Mouse (Mus musculus): ENCODE measurements around the gene Mia2. TPM values are rescaled to one million over a fixed set of nuclear protein-coding genes. Genes with fewer than 3 reads are reported as not detected.

Mia2 gene
- total and polyA plus RNA-seq, 3 experiments, result 103 to 175 TPM; not detected in 1

DNA sequence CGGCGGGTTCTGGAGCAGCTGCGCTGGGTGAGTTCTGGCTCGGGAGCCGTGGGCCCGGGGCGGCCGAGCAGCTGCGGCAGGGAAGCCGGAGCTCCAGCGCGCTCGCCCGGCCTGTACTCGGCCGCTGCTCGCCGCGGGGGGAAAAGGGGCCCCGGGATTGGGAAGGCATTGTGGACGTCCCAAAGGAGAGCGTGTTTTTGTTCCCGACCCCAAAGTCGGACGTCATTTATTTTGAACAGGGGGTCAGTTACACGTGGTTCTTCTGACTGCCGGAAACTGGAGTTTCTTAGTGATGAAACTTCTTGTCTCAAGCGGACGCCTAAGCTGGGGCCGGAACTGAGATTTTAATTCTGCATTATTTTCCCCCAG is 36.0 kb downstream of the Mia2 start:
- H3K4me1 ChIP-seq (ENCODE audit: control insufficient read depth in 1 of 2, insufficient read depth in 2 of 2, low read length in 2 of 2), result peaks cover 7 to 20% of the 10 kb centered on the region in 2 experiments
- H3K9ac ChIP-seq (ENCODE audit: control insufficient read depth, low read depth, low read length, poor library complexity, severe bottlenecking), result peak overlapping the region; percentile 97
- TF ChIP-seq ELF1 (IDR thresholded peaks at IDR 0.05; ENCODE audit: low read depth, low read length) (no peak), KAT2A (conservative IDR thresholded peaks at IDR 0.05; ENCODE audit: low read depth, low read length) (no peak), ETS1 (IDR thresholded peaks at IDR 0.05; ENCODE audit: low read depth, low read length) (no peak), RAD21 (IDR thresholded peaks at IDR 0.05; ENCODE audit: low read depth, low read length) (no peak), USF1 (IDR thresholded peaks at IDR 0.05; ENCODE audit: low read depth, low read length) (peak; percentile 24; the same call in 1 of the 2 replicates), BHLHE40 (IDR thresholded peaks at IDR 0.05; ENCODE audit: borderline replicate concordance, low read depth, low read length) (no peak), GATA1 (IDR thresholded peaks at IDR 0.05; ENCODE audit: low read depth, low read length) (no peak), E2F4 (IDR thresholded peaks at IDR 0.05; ENCODE audit: borderline replicate concordance, low read depth, low read length) (no peak), CTCF (IDR thresholded peaks at IDR 0.05 in 2 of 3, conservative IDR thresholded peaks at IDR 0.05 in 1 of 3; ENCODE audit: control insufficient read depth in 1 of 3, insufficient read depth in 1 of 3, low read depth in 2 of 3, low read length in 3 of 3, poor library complexity in 1 of 3, severe bottlenecking in 1 of 3) (no peak), ZNF384 (IDR thresholded peaks at IDR 0.05; ENCODE audit: low read depth, low read length) (no peak), MAX (IDR thresholded peaks at IDR 0.05; ENCODE audit: low read length) (peak; percentile 88), NELFE (IDR thresholded peaks at IDR 0.05; ENCODE audit: low read depth, low read length) (no peak), TAL1 (IDR thresholded peaks at IDR 0.05; ENCODE audit: low read length) (no peak), CHD1 (IDR thresholded peaks at IDR 0.05; ENCODE audit: low read depth, low read length) (no peak; the same call in 1 of the 2 replicates), MAZ (IDR thresholded peaks at IDR 0.05; ENCODE audit: low read depth, low read length) (no peak), ZMIZ1 (IDR thresholded peaks at IDR 0.05; ENCODE audit: low read depth, low read length) (no peak), TBP (IDR thresholded peaks at IDR 0.05; ENCODE audit: low read depth, low read length) (no peak), TCF12 (IDR thresholded peaks at IDR 0.05; ENCODE audit: low read depth, low read length) (no peak), MXI1 (IDR thresholded peaks at IDR 0.05; ENCODE audit: low read depth, low read length) (peak; percentile 85), MYC (IDR thresholded peaks at IDR 0.05; ENCODE audit: low read depth, low read length) (peak; percentile 92), ZKSCAN1 (IDR thresholded peaks at IDR 0.05; ENCODE audit: low read depth, low read length) (no peak), HCFC1 (IDR thresholded peaks at IDR 0.05; ENCODE audit: low read depth, low read length) (0 out of 2 replicates have a peak, but pooled peaks have one; percentile 13), GABPA (IDR thresholded peaks at IDR 0.05; ENCODE audit: low read depth, low read length) (no peak), CHD2 (IDR thresholded peaks at IDR 0.05; ENCODE audit: low read length) (no peak)
- no peaks in the 10 kb centered on the region for H3K9me3 ChIP-seq (replicated peaks; ENCODE audit: insufficient read depth, low read length)
- H3K4me3 ChIP-seq (ENCODE audit: control insufficient read depth in 1 of 2, insufficient read depth in 1 of 2, low read depth in 2 of 2, low read length in 2 of 2), result peak overlapping the region; percentile 97
- peaks cover 52% of the 10 kb centered on the region for H3K79me2 ChIP-seq (ENCODE audit: control insufficient read depth, insufficient read depth, low read length, poor library complexity)
- no peaks in the 10 kb centered on the region for H3K27me3 ChIP-seq (ENCODE audit: control insufficient read depth in 1 of 2, insufficient read depth in 2 of 2, low read length in 2 of 2)
- H3K36me3 ChIP-seq (ENCODE audit: control insufficient read depth in 1 of 2, insufficient read depth in 2 of 2, low read length in 2 of 2), result peaks cover 4 to 30% of the 10 kb centered on the region in 2 experiments; a peak in 3 of 4 replicates
- peak overlapping the region; percentile 100 for H3K27ac ChIP-seq (ENCODE audit: control insufficient read depth, low read depth, low read length)
- peak; percentile 76 for DNase-seq (ENCODE audit: low read depth, low spot score)
